Mouse (Mus musculus): ENCODE measurements around the gene Eif4a1. TPM values are rescaled to one million over a fixed set of nuclear protein-coding genes. Genes with fewer than 3 reads are reported as not detected.

The Eif4a1 gene
- total RNA-seq, 1 experiment: 1,948 TPM

DNA sequence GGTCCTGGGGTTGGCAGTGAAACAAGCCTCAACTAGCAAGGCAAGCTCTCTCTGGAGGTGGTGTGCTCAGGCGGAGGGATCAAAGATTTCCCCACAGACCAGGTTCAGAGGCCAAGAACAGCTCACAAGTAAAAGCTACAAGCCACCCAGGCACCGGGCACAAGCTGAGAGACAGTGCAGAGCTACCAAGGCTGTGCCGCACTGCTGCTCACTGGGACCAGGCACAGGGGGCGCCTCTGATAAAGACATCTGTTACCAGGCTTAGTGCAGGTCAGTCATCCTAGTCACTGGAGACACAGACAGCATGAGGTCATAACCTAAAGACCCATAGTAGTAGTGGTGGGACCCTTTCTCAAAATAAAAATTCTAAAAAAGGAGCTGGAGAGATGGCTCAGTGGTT is 44.7 kb upstream of the Eif4a1 start:
- Histone ChIP-seq H3K27ac (ENCODE audit: insufficient read depth, low read depth, low read length, poor library complexity, severe bottlenecking) (no peak overlapping the region), H3K36me3 (ENCODE audit: control insufficient read depth, insufficient read depth, low read length, poor library complexity, severe bottlenecking) (no peaks in the 10 kb centered on the region), H3K4me1 (ENCODE audit: control insufficient read depth in 2 of 2, insufficient read depth in 2 of 2, low read length in 2 of 2, poor library complexity in 1 of 2) (peaks cover 1 to 10% of the 10 kb centered on the region in 2 experiments; a peak in 3 of 4 replicates), H3K9ac (ENCODE audit: insufficient read depth, low read depth, low read length, poor library complexity, severe bottlenecking) (no peak overlapping the region), H3K4me3 (ENCODE audit: insufficient read depth in 1 of 2, low read depth in 1 of 2, low read length in 2 of 2, poor library complexity in 1 of 2, severe bottlenecking in 1 of 2) (no peak overlapping the region), H3K9me3 (ENCODE audit: control insufficient read depth, insufficient read depth, low read depth, low read length) (no peaks in the 10 kb centered on the region)
- TF ChIP-seq ZC3H11A (IDR thresholded peaks at IDR 0.05; ENCODE audit: borderline replicate concordance, low read depth, low read length) (no peak), MAFK (IDR thresholded peaks at IDR 0.05; ENCODE audit: insufficient read depth, low read depth, low read length) (no peak), HCFC1 (IDR thresholded peaks at IDR 0.05; ENCODE audit: borderline replicate concordance, insufficient read depth, low read length) (no peak), CHD2 (IDR thresholded peaks at IDR 0.05; ENCODE audit: low read depth, low read length) (no peak), ZNF384 (IDR thresholded peaks at IDR 0.05; ENCODE audit: low read depth, low read length) (no peak)
- DNase-seq (ENCODE audit: low read depth, low spot score): no peak
- in situ Hi-C loops (cut with MboI; ENCODE audit: low sequenced_read_pairs in 2 of 2, unreplicated experiment in 2 of 2): loop anchor here in 1 of 2 experiments (10.0 kb wide), 1 partner anchor 62 kb away; the partner anchor contains the start of gene Sox15

GRCm38 (mm10) chr11:69715929-69716328 is 43.7 kb upstream of the Eif4a1 start:
- peaks cover 1 to 10% of the 10 kb centered on the region in 2 experiments; a peak in 3 of 4 replicates for H3K4me1 ChIP-seq (ENCODE audit: control insufficient read depth in 2 of 2, insufficient read depth in 2 of 2, low read length in 2 of 2, poor library complexity in 1 of 2)
- H3K9ac ChIP-seq (ENCODE audit: insufficient read depth, low read depth, low read length, poor library complexity, severe bottlenecking): no peak overlapping the region
- DNase-seq (ENCODE audit: low read depth, low spot score): no peak
- H3K27ac ChIP-seq (ENCODE audit: insufficient read depth, low read depth, low read length, poor library complexity, severe bottlenecking): no peak overlapping the region
- peak; percentile 69 for TF ChIP-seq ZNF384 (IDR thresholded peaks at IDR 0.05; ENCODE audit: low read depth, low read length)
- TF ChIP-seq HCFC1 (IDR thresholded peaks at IDR 0.05; ENCODE audit: borderline replicate concordance, insufficient read depth, low read length): no peak
- H3K4me3 ChIP-seq (ENCODE audit: insufficient read depth in 1 of 2, low read depth in 1 of 2, low read length in 2 of 2, poor library complexity in 1 of 2, severe bottlenecking in 1 of 2): no peak overlapping the region
- H3K36me3 ChIP-seq (ENCODE audit: control insufficient read depth, insufficient read depth, low read length, poor library complexity, severe bottlenecking): no peaks in the 10 kb centered on the region
- no peaks in the 10 kb centered on the region for H3K9me3 ChIP-seq (ENCODE audit: control insufficient read depth, insufficient read depth, low read depth, low read length)
- in situ Hi-C loops (cut with MboI; ENCODE audit: low sequenced_read_pairs in 2 of 2, unreplicated experiment in 2 of 2): loop anchor here in 1 of 2 experiments (10.0 kb wide), 1 partner anchor 61 kb away; the partner anchor contains the start of gene Sox15

DNA sequence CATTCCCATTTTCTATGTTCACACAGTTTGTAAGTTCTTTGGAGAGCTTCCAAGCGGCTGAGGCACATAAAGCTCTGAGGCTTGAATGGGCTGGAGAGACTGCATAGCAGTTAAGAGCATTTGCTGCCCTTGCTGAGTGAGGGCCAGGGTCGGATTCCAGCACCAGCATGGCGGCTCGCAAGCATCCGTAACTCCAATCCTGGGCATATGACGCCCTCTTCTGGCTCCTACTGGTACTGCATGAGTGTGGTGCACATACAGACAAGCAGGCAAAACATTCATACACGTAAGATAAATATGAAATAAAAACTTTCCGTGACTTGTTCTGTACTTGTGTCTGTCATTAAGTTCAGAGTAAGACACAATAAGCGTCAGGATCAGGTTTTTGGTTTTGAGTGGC is 43.3 kb upstream of the Eif4a1 start:
- TF ChIP-seq MAFK (IDR thresholded peaks at IDR 0.05; ENCODE audit: insufficient read depth, low read depth, low read length) (no peak), ZNF384 (IDR thresholded peaks at IDR 0.05; ENCODE audit: low read depth, low read length) (peak; percentile 50; the same call in 1 of the 2 replicates), ZC3H11A (IDR thresholded peaks at IDR 0.05; ENCODE audit: borderline replicate concordance, low read depth, low read length) (peak; percentile 91), CHD2 (IDR thresholded peaks at IDR 0.05; ENCODE audit: low read depth, low read length) (no peak), HCFC1 (IDR thresholded peaks at IDR 0.05; ENCODE audit: borderline replicate concordance, insufficient read depth, low read length) (0 out of 2 replicates have a peak, but pooled peaks have one; percentile 61)
- Histone ChIP-seq H3K4me3 (ENCODE audit: insufficient read depth in 1 of 2, low read depth in 1 of 2, low read length in 2 of 2, poor library complexity in 1 of 2, severe bottlenecking in 1 of 2) (peak overlapping the region in 1 of 2 experiments; percentile 59; a peak in 2 of 4 replicates), H3K36me3 (ENCODE audit: control insufficient read depth, insufficient read depth, low read length, poor library complexity, severe bottlenecking) (no peaks in the 10 kb centered on the region), H3K9me3 (ENCODE audit: control insufficient read depth, insufficient read depth, low read depth, low read length) (no peaks in the 10 kb centered on the region), H3K9ac (ENCODE audit: insufficient read depth, low read depth, low read length, poor library complexity, severe bottlenecking) (peak overlapping the region; percentile 63), H3K4me1 (ENCODE audit: control insufficient read depth in 2 of 2, insufficient read depth in 2 of 2, low read length in 2 of 2, poor library complexity in 1 of 2) (peaks cover 1 to 12% of the 10 kb centered on the region in 2 experiments; a peak in 3 of 4 replicates), H3K27ac (ENCODE audit: insufficient read depth, low read depth, low read length, poor library complexity, severe bottlenecking) (peak overlapping the region; percentile 88)
- in situ Hi-C loops (cut with MboI; ENCODE audit: low sequenced_read_pairs in 2 of 2, unreplicated experiment in 2 of 2): loop anchor here in 1 of 2 experiments (10.0 kb wide), 1 partner anchor 61 kb away; the partner anchor contains the start of gene Sox15
- DNase-seq (ENCODE audit: low read depth, low spot score): peak; percentile 87

DNA sequence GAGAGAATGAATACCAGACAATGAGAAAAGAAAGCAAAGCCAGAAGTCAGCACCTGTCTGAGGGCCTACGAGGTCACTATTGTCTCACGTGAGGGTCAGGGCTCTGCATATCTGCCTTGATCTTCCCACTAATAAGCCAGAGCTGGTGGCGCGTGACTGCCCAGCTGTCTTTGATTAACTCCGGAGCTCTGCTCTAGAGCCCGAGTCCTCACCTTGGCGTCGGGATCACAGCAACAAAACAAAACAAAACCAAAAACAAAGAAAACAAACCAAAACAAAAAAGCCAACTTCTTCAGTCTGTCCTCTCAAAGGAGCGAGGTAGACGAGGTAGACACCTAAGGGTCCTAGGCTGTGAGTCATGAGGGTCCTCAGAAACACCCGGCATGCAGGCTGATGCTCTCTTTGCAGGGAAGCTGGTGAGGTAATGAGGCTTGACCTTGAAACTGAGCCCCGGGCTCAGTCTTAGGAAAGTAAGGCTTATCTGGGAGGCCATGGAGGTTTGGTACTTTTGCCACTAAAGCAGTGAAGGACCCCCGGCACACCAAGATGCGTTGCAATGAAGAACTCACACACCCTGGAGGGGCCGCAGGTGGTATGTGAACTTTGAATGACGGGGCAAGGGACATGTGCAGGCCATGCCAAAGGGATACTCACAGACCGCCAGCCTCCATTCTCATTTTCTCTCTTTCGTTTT is 42.6 kb upstream of the Eif4a1 start:
- in situ Hi-C loops (cut with MboI; ENCODE audit: low sequenced_read_pairs in 2 of 2, unreplicated experiment in 2 of 2): loop anchor here in 1 of 2 experiments (10.0 kb wide), 1 partner anchor 60 kb away; the partner anchor contains the start of gene Sox15
- Histone ChIP-seq H3K4me1 (ENCODE audit: control insufficient read depth in 2 of 2, insufficient read depth in 2 of 2, low read length in 2 of 2, poor library complexity in 1 of 2) (peaks cover 1 to 14% of the 10 kb centered on the region in 2 experiments; a peak in 3 of 4 replicates), H3K4me3 (ENCODE audit: insufficient read depth in 1 of 2, low read depth in 1 of 2, low read length in 2 of 2, poor library complexity in 1 of 2, severe bottlenecking in 1 of 2) (peak overlapping the region in 1 of 2 experiments; percentile 59; a peak in 2 of 4 replicates), H3K36me3 (ENCODE audit: control insufficient read depth, insufficient read depth, low read length, poor library complexity, severe bottlenecking) (no peaks in the 10 kb centered on the region), H3K27ac (ENCODE audit: insufficient read depth, low read depth, low read length, poor library complexity, severe bottlenecking) (peak overlapping the region; percentile 88), H3K9ac (ENCODE audit: insufficient read depth, low read depth, low read length, poor library complexity, severe bottlenecking) (peak overlapping the region; percentile 63), H3K9me3 (ENCODE audit: control insufficient read depth, insufficient read depth, low read depth, low read length) (no peaks in the 10 kb centered on the region)
- no peak for DNase-seq (ENCODE audit: low read depth, low spot score)
- TF ChIP-seq ZNF384 (IDR thresholded peaks at IDR 0.05; ENCODE audit: low read depth, low read length) (no peak), HCFC1 (IDR thresholded peaks at IDR 0.05; ENCODE audit: borderline replicate concordance, insufficient read depth, low read length) (no peak), MAFK (IDR thresholded peaks at IDR 0.05; ENCODE audit: insufficient read depth, low read depth, low read length) (no peak), ZC3H11A (IDR thresholded peaks at IDR 0.05; ENCODE audit: borderline replicate concordance, low read depth, low read length) (no peak), CHD2 (IDR thresholded peaks at IDR 0.05; ENCODE audit: low read depth, low read length) (no peak)

All from ES-E14 (cell line).